Mouse (Mus musculus): ENCODE measurements at regions not wholly inside any gene's neighbourhood (a gene's known extent, or its start where the extent isn't known, plus 50 kb on each side); places are given as distances from the start of the nearest gene placed in this dataset.
A peak's percentile ranks its signal among the peaks of the same experiment; 100 is the strongest.

DNA sequence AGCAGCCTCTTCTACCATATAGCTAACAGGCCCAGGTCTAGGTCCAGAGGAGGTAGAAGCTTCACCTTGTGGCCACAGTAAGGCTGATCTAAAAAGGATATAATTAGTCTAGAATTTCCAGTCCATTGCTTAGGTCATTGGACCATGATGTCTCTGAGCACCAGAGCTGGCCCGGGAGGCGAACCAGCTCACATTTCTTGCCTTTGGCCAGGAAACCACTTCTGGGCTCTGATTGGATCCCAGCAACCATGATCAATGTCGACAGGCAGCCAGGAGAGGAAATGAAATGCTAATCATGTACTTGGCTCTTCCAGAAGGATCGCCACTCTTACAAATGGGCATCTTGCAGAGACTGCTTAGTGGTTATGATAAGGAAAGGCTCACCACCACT, 99.5 kb upstream of the Nrbf2 start:
- 58% methylated on average over 4 of the region's 4 CpGs for WGBS
- Histone ChIP-seq H3K27ac (replicated peaks) (no peak overlapping the region), H3K36me3 (replicated peaks) (no peaks in the 10 kb centered on the region), H3K9me3 (no peaks in the 10 kb centered on the region), H3K27me3 (replicated peaks; ENCODE audit: low read depth, poor library complexity, severe bottlenecking) (no peaks in the 10 kb centered on the region), H3K4me1 (peaks cover 6% of the 10 kb centered on the region; the same call in 1 of the 2 replicates), H3K4me3 (no peak overlapping the region)
- no peak for DNase-seq (ENCODE audit: low spot score)

DNA sequence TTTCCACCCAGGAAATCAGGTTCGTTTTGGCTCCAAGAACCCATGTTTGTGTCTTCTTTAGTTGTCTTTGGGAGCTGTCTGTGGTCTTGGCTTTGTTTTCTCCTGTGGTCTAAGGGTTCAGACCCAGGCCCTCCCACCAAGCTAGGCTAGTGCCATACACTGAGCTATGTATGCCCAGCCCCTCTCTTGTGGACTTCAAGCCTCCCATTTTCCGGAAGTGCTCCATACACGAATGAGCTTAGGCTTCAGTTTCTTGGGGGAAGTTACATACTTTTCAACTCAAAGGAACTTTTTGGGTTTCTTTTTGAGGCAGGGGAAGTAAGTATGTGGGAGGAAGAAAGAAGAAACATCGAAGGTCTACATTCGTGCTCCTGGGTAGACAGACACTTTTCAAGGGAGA, 100.9 kb upstream of the Nrbf2 start:
- DNase-seq (ENCODE audit: low spot score): no peak
- H3K27me3 ChIP-seq (replicated peaks; ENCODE audit: low read depth, poor library complexity, severe bottlenecking): no peaks in the 10 kb centered on the region
- H3K4me1 ChIP-seq: peaks cover 6% of the 10 kb centered on the region; the same call in 1 of the 2 replicates
- H3K4me3 ChIP-seq: no peak overlapping the region
- H3K9me3 ChIP-seq: no peaks in the 10 kb centered on the region
- H3K36me3 ChIP-seq (replicated peaks): no peaks in the 10 kb centered on the region
- 80% methylated on average over 5 of the region's 5 CpGs for WGBS
- no peak overlapping the region for H3K27ac ChIP-seq (replicated peaks)

DNA sequence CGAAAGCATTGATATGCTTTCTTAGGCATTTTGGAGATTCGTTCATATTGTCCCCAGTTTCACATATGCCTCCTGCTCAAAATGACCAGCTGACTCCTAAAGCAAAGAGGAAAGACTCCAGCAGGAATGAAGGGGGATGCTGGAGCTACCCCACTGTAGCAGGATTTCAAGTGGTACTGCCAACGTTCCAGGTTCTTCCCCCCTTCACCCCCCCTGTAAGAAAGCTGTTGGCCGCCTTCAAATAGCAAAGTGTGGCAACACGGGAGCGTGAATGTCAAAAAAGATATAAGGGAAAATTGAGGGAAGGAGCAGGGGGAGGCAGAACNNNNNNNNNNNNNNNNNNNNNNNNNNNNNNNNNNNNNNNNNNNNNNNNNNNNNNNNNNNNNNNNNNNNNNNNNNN, 103.7 kb upstream of the Nrbf2 start:
- Histone ChIP-seq H3K27me3 (replicated peaks; ENCODE audit: low read depth, poor library complexity, severe bottlenecking) (no peaks in the 10 kb centered on the region), H3K27ac (replicated peaks) (no peak overlapping the region), H3K4me3 (no peak overlapping the region), H3K9me3 (no peaks in the 10 kb centered on the region), H3K4me1 (peaks cover 16% of the 10 kb centered on the region), H3K36me3 (replicated peaks) (no peaks in the 10 kb centered on the region)
- no peak for DNase-seq (ENCODE audit: low spot score)
- 74% methylated on average over 6 of the region's 6 CpGs for WGBS

DNA sequence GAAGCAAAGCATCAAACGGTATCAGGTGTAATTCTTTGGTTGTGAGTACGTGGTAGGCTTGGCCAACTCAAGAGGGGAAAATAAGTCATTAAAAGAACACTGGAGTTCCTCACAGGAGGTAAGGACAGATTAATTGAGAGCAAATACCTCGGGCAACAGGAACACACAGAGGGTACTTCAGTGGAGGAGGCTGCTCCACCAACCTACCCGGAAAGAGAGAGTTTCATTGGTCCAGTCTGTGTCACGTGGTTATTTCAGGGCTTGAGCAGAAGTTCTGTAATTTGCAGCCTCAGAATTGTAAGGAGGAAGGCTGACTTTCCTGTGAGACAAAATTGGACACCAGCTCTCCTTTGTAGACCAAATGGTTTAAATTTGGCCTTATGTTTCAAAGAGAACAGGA, 115.3 kb upstream of the Nrbf2 start:
- no peak for DNase-seq (ENCODE audit: low spot score)
- Histone ChIP-seq H3K27me3 (replicated peaks; ENCODE audit: low read depth, poor library complexity, severe bottlenecking) (no peaks in the 10 kb centered on the region), H3K4me3 (no peak overlapping the region), H3K4me1 (peaks cover 29% of the 10 kb centered on the region), H3K9me3 (no peaks in the 10 kb centered on the region), H3K27ac (replicated peaks) (no peak overlapping the region), H3K36me3 (replicated peaks) (no peaks in the 10 kb centered on the region)
- WGBS: 56% methylated on average over 5 of the region's 5 CpGs

DNA sequence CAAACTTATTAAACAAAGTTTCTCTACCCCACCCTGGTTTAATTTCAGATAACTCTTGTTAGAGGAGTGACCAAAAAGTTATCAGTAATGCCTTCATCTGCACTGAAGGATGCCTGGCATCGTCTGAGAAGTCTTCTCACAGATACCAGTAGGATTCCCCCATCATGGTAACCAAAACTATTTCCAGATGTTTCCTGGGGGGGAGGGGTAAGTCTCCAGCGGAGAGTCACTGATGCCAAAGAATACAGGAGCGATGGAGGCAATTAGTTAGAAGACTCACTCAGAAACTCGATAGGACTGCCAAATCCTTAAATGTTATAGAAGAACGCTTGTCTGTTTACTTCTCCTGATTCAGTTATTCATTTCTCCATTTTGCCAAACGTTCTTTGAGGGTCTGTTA, 116.3 kb upstream of the Nrbf2 start:
- no peak overlapping the region for H3K27ac ChIP-seq (replicated peaks)
- WGBS: 32% methylated on average over 6 of the region's 6 CpGs
- no peak overlapping the region for H3K4me3 ChIP-seq
- H3K36me3 ChIP-seq (replicated peaks): no peaks in the 10 kb centered on the region
- DNase-seq (ENCODE audit: low spot score): peak; percentile 58
- no peaks in the 10 kb centered on the region for H3K27me3 ChIP-seq (replicated peaks; ENCODE audit: low read depth, poor library complexity, severe bottlenecking)
- no peaks in the 10 kb centered on the region for H3K9me3 ChIP-seq
- peaks cover 24% of the 10 kb centered on the region for H3K4me1 ChIP-seq

DNA sequence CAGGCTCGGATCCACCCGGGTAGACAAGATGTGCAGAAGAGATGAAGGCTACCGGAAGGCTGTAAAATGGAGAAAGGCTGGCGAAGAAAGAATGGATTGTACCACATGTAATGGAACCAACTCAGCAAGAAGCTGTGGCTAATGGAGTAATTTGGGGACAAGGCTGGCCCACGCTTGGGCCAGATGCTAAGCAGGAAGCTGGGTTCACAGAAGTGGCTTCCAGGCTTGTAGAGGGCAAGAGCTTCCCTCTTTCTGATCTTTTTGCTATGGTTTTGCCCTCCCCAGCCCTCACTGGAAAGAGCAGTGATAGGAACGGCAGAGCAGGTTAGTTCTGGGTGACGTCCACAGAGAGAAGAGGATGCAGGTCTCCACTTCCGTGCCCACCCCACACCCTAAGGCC, 117.7 kb upstream of the Egr2 start:
- Histone ChIP-seq H3K27ac (replicated peaks) (no peak overlapping the region), H3K9me3 (no peaks in the 10 kb centered on the region), H3K36me3 (replicated peaks) (no peaks in the 10 kb centered on the region), H3K4me1 (no peaks in the 10 kb centered on the region), H3K27me3 (replicated peaks; ENCODE audit: low read depth, poor library complexity, severe bottlenecking) (no peaks in the 10 kb centered on the region), H3K4me3 (no peak overlapping the region)
- no peak for DNase-seq (ENCODE audit: low spot score)
- whole genome bisulfite sequencing: 87% methylated on average over 8 of the region's 8 CpGs

DNA sequence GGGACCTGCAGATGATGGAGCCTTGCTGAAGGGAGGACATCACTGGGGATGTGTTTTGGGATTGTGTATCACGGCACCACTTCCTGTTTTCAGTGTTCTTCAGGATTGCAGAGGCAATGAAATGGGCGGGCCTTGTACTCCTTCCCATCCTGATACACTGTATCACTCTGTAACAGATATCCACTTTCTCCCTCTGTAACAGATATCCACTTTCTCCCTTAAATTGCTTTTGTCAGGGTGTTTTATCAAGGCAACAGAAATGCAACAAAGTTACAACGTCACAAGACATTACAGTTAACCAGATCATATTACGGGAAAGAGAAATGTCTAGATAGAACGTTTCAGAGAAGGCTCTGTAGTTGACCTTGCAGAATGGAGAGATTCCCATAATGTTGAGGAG, 114.5 kb upstream of the Egr2 start:
- WGBS: 83% methylated on average over 5 of the region's 5 CpGs

DNA sequence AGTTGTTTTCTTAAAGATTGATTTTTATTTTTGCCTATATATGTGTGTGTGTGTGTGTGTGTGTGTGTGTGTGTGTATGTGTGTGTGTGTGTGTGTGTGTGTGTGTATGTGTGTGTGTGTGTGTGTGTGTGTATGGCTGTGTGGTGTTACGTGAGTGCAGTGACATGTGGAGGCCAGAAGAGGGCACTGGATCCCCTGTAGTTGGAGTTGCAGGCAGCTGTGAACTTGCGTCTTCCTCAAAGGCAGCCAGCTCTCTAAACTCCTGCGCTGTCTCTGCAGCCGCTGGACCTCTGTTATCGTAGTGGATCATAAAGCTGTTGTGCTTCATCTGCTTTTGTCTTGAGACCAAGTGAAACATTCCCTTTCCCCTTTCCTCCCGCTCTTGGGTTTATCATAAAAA, 109.9 kb upstream of the Egr2 start:
- Histone ChIP-seq H3K4me3 (no peak overlapping the region), H3K4me1 (peaks cover 5% of the 10 kb centered on the region), H3K27me3 (replicated peaks; ENCODE audit: low read depth, poor library complexity, severe bottlenecking) (no peaks in the 10 kb centered on the region), H3K36me3 (replicated peaks) (no peaks in the 10 kb centered on the region), H3K9me3 (peaks cover 6% of the 10 kb centered on the region; the same call in 1 of the 2 replicates), H3K27ac (replicated peaks) (no peak overlapping the region)
- WGBS: 93% methylated on average over 6 of the region's 6 CpGs
- no peak for DNase-seq (ENCODE audit: low spot score)

More for the DNA sequence above, 114.5 kb upstream of the Egr2 start:
- Histone ChIP-seq H3K4me3 (no peak overlapping the region), H3K27me3 (replicated peaks; ENCODE audit: low read depth, poor library complexity, severe bottlenecking) (no peaks in the 10 kb centered on the region), H3K36me3 (replicated peaks) (no peaks in the 10 kb centered on the region), H3K9me3 (peaks cover 4% of the 10 kb centered on the region; the same call in 1 of the 2 replicates), H3K27ac (replicated peaks) (no peak overlapping the region), H3K4me1 (no peaks in the 10 kb centered on the region)
- no peak for DNase-seq (ENCODE audit: low spot score)

DNA sequence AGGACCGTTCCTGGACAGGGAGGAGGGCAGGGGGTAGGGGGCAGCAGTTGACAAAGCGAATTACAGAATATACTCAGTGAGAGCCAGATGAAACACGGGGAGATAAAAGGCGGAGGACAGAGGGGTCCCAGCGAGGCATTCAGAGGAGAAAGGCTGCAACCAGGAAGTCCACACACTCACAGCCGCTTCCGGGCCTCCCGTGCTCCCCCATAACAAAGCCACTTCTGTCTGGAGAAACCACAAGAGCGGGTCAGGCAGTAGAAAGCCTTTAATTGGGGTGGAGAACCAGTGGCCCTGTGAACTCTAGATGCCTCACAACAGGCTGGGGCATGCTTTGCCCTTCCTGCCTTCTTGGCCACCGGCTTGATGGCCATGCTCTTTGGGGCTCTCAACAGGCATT, 108.1 kb upstream of the Egr2 start:
- Histone ChIP-seq H3K4me3 (no peak overlapping the region), H3K4me1 (peaks cover 5% of the 10 kb centered on the region), H3K9me3 (peaks cover 6% of the 10 kb centered on the region; the same call in 1 of the 2 replicates), H3K36me3 (replicated peaks) (no peaks in the 10 kb centered on the region), H3K27me3 (replicated peaks; ENCODE audit: low read depth, poor library complexity, severe bottlenecking) (no peaks in the 10 kb centered on the region), H3K27ac (replicated peaks) (peak overlapping the region; percentile 40; the same call in 1 of the 2 replicates)
- WGBS: 17% methylated on average over 10 of the region's 10 CpGs
- DNase-seq (ENCODE audit: low spot score): peak; percentile 39

DNA sequence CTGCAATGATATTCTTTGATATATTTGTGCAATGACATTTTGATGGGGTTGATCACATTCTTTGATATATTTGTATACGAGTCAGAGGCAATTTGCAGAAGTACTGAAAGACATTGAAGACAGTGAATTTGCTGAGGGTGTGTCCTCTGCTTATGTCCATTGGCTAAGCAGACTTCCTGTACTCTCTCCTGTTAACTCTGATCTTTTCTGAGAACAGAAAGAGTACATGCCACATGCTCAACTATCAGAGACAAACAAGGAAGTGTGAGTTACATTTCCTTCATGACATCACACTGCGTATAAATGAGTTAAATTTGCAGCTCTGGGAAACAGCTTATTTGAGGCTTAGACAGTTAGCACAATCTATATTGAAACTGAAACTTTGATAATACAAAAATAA, 104.5 kb upstream of the Egr2 start:
- DNase-seq (ENCODE audit: low spot score): no peak
- no peak overlapping the region for H3K27ac ChIP-seq (replicated peaks)
- H3K4me1 ChIP-seq: peaks cover 5% of the 10 kb centered on the region
- peaks cover 3% of the 10 kb centered on the region; the same call in 1 of the 2 replicates for H3K9me3 ChIP-seq
- 87% methylated on average over 2 of the region's 2 CpGs for WGBS
- H3K36me3 ChIP-seq (replicated peaks): no peaks in the 10 kb centered on the region
- no peaks in the 10 kb centered on the region for H3K27me3 ChIP-seq (replicated peaks; ENCODE audit: low read depth, poor library complexity, severe bottlenecking)
- H3K4me3 ChIP-seq: no peak overlapping the region

DNA sequence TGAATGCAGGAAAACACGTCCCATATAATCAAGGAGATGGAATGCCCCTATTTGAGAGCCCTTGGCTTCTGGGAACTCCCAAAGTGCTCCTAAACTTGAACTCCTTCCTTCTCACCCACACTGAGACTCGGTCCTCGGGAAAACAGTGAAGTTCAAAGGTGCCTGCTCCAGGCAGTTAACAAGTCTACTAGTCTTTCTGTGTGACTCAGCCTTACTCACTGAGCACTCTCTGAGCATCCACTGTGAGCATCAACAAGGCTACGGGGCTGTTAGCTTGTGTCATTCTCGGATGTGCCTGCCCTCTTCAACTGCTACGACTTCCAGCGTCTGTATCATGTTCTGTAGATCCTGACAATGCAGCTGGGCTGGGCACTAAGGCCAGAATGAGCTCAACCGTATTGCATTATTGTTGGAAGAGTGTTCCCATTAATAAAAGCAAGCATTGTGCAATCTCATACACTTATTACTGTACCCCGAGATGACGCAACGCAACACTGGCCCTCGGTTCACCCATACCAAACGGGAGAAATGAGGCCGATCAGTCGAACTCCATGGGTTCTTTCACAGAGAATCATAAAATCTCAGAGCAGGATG, 96.1 kb upstream of the Egr2 start:
- 90% methylated on average over 15 of the region's 15 CpGs for WGBS
- no peak for DNase-seq (ENCODE audit: low spot score)
- no peaks in the 10 kb centered on the region for H3K36me3 ChIP-seq (replicated peaks)
- no peaks in the 10 kb centered on the region for H3K27me3 ChIP-seq (replicated peaks; ENCODE audit: low read depth, poor library complexity, severe bottlenecking)
- no peak overlapping the region for H3K27ac ChIP-seq (replicated peaks)
- H3K4me3 ChIP-seq: no peak overlapping the region
- H3K9me3 ChIP-seq: no peaks in the 10 kb centered on the region
- 0 out of 2 replicates have a peak, but pooled peaks cover 2% of the 10 kb centered on the region for H3K4me1 ChIP-seq

DNA sequence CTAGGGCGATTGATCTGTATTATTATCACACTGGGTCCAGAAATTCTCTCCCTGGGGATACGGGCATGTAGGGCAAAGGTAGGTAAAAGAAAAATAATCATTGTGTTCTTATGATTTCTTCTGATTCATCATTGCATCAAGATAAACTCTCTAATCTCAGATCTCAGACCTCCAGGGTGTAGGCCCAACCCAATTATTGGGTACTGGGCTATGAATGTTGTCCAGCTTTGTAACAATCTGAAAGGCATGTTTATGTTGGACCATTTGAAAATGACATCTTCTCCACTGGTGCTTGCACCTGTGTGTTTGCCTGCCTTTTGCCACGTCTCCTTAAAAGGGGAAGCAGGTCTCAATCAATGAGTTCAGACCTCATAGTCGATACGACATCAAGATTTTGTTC, 95.4 kb upstream of the Egr2 start:
- Histone ChIP-seq H3K27ac (replicated peaks) (no peak overlapping the region), H3K27me3 (replicated peaks; ENCODE audit: low read depth, poor library complexity, severe bottlenecking) (no peaks in the 10 kb centered on the region), H3K4me1 (0 out of 2 replicates have a peak, but pooled peaks cover 2% of the 10 kb centered on the region), H3K36me3 (replicated peaks) (no peaks in the 10 kb centered on the region), H3K9me3 (no peaks in the 10 kb centered on the region), H3K4me3 (no peak overlapping the region)
- WGBS: 90% methylated on average over 5 of the region's 5 CpGs
- no peak for DNase-seq (ENCODE audit: low spot score)

DNA sequence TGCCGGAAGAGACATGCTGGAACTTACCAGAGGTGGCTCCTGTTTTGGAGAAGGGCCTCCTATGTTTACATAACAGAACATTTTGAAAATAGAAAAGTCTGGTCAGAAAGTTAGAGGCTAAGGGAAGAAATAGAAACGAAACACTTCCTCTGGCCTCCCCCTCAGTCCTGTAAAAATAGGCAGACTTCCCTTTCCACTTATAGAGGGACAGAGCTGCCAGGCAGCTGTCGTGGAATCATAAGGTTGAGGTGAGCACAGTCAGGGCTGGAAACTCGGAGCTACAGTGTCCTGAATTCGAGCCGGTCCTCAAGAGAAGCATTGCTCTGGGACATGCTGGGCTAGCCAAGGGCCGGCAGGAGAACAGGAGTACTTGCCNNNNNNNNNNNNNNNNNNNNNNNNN, 94.0 kb upstream of the Egr2 start:
- Histone ChIP-seq H3K27me3 (replicated peaks; ENCODE audit: low read depth, poor library complexity, severe bottlenecking) (no peaks in the 10 kb centered on the region), H3K4me1 (0 out of 2 replicates have a peak, but pooled peaks cover 2% of the 10 kb centered on the region), H3K27ac (replicated peaks) (no peak overlapping the region), H3K9me3 (no peaks in the 10 kb centered on the region), H3K4me3 (no peak overlapping the region), H3K36me3 (replicated peaks) (no peaks in the 10 kb centered on the region)
- DNase-seq (ENCODE audit: low spot score): no peak
- 67% methylated on average over 7 of the region's 7 CpGs for WGBS

Measured in embryonic facial prominence, embryonic 10.5 days (tissue).